Mouse (Mus musculus) kidney, adult 2 months (tissue): Measurements from ENCODE around the gene B3glct. TPM values are rescaled to one million over a fixed set of nuclear protein-coding genes. Genes with fewer than 3 reads are reported as not detected.
A peak's percentile ranks its signal among the peaks of the same experiment; 100 is the strongest.

Experiments
- DNase-seq: peaks from one replicate; pipeline ENCODE4 v3.0.0; 2021
- H3K27ac ChIP-seq: fragments of 200-500 bp; 2 replicates; pipeline ENCODE4 v1.5.1; 2012; ENCODE audit warnings: low read depth, low read length, control low read depth, inconsistent platforms; ENCODE audit not compliant: insufficient read depth
- H3K27me3 ChIP-seq: fragments of 200-500 bp; replicated peaks from 2 replicates; pipeline ENCODE4 v1.6.1; 2012; ENCODE audit warnings: mild to moderate bottlenecking, moderate library complexity, low read length, inconsistent platforms; ENCODE audit not compliant: control insufficient read depth, insufficient read depth
- H3K36me3 ChIP-seq: fragments of 200-500 bp; 2 replicates; pipeline ENCODE4 v1.6.1; 2012; ENCODE audit warnings: mild to moderate bottlenecking, moderate library complexity, low read length, inconsistent platforms; ENCODE audit not compliant: control insufficient read depth, insufficient read depth
- H3K4me1 ChIP-seq: fragments of 200-500 bp; 2 replicates; pipeline ENCODE4 v1.6.1; 2011; ENCODE audit warnings: low read length; ENCODE audit not compliant: control insufficient read depth, insufficient read depth
- H3K4me3 ChIP-seq: fragments of 200-500 bp; 2 replicates; pipeline ENCODE4 v1.5.1; 2011; ENCODE audit warnings: mild to moderate bottlenecking, low read depth, low read length, control low read depth; ENCODE audit not compliant: insufficient read depth
- CTCF ChIP-seq: fragments of 200-500 bp; conservative IDR thresholded peaks from 2 replicates; pipeline ENCODE4 v1.5.1; 2011; ENCODE audit warnings: low read depth, mild to moderate bottlenecking, control low read depth, low read length, moderate library complexity, mixed read lengths; ENCODE audit not compliant: insufficient read depth, insufficient read length
- POLR2A ChIP-seq: fragments of 200-500 bp; IDR thresholded peaks from one replicate; pipeline ENCODE4 v1.6.1; 2011; ENCODE audit warnings: low read depth, low read length, control low read depth
- WGBS: fragments of 180-500 bp; shearing (Covaris S2); methylation state at CpG from one replicate; pipeline ENCODE4 v1.1.7; 2018; 5-methylcytosine and 5-hydroxymethylcytosine counted together
- polyA plus RNA-seq: library from polyadenylated mRNA; depleted of rRNA; stranded (reverse); fragments of >200 nt; gene quantifications from 2 replicates; pipeline ENCODE4 v1.2.3, GENCODE M21; 2012

Gene B3glct
- polyA plus RNA-seq, 1 experiment = 6.4 TPM

- no peaks in the 10 kb centered on the region for H3K27me3 ChIP-seq
- DNase-seq = no peak
- 86% methylated on average over 2 of the region's 2 CpGs for WGBS
- no peaks in the 10 kb centered on the region for H3K36me3 ChIP-seq
- H3K4me1 ChIP-seq = no peaks in the 10 kb centered on the region
- no peak for TF ChIP-seq POLR2A
- TF ChIP-seq CTCF = no peak
- H3K4me3 ChIP-seq = no peak overlapping the region
- H3K27ac ChIP-seq = no peak overlapping the region
These were observed 15.2 kb downstream of the B3glct start for GRCm38 (mm10) chr5:149693200-149693599.

DNA sequence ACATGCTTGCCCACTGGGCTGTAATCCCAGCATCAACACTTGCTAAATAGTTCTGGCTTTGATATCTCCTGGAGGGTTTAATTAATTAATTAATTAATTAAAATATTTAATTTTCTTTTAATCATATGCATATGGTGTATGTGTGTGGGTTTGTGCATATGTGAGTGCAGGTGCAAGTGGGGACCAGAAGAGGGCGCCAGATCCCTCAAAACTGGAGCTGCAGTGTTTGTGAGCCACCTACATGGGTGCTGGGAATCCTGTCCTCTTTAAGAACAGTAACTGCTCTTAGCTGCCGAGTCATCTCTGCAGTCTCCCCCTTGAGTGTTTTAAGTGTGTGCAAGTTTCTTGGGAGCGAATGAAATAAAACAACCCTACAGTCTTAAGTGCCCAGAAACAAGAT lies 15.9 kb downstream of the B3glct start:
- no peak overlapping the region for H3K27ac ChIP-seq
- H3K27me3 ChIP-seq = no peaks in the 10 kb centered on the region
- no peaks in the 10 kb centered on the region for H3K36me3 ChIP-seq
- TF ChIP-seq POLR2A = no peak
- 90% methylated on average over 3 of the region's 3 CpGs for whole genome bisulfite sequencing
- no peak overlapping the region for H3K4me3 ChIP-seq
- no peaks in the 10 kb centered on the region for H3K4me1 ChIP-seq
- DNase-seq = no peak

DNA sequence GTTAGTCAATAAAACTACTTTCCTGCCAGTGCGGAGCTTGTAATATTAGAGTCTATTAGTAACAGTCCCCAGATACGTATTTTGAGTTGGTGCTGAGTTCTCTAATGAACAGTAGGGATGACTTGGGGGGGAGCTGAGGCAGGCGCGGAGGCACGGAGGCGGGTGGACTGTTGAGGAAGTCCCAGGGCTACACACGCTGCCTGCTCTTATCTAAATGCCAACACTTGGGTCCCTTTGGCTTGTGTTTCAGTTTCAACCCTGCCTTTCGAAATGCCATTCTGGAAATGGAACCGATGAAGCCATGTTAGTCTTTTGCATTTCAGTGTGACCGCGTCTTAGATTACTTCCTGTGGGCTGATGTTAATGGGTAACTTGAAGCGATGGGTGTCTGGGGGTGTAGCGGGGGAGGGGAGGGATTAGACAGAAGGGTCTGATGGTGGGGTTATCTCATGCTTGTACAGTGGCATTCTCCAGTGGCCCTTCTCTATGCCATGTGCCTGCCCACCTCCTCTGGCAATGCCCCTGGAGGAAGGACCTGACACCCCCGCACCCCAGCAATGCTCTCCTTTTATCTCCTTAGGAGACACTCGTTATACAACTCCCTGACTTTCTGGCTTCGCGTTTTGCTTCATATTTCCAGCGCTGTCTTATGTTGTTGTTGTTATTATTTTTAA lies 17.2 kb downstream of the B3glct start:
- Histone ChIP-seq H3K4me3 (no peak overlapping the region), H3K27ac (no peak overlapping the region), H3K36me3 (no peaks in the 10 kb centered on the region), H3K4me1 (no peaks in the 10 kb centered on the region), H3K27me3 (no peaks in the 10 kb centered on the region)
- WGBS = 72% methylated on average over 18 of the region's 18 CpGs
- TF ChIP-seq CTCF (no peak), POLR2A (no peak)
- DNase-seq = no peak

DNA sequence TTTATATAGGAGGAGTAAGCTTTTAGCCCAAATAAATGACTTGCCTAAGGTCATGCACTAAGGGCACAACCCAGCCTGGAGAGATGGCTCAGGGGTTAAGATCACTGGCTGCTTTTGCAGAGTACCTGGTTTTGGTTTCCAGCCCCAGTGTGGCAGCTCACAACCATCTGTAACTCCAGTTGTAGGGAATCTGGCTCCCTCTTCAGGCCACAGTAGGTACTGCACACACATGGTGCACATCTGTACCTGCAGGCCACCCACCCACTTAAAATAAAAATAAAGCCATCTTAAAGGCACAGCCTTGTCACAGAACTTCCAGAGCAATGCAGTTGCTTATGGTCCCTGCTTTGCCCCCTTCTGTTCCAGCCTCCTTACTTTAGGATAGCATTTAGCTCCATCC lies 24.7 kb downstream of the B3glct start:
- TF ChIP-seq CTCF = 0 out of 2 replicates have a peak, but pooled peaks have one; percentile 15
- TF ChIP-seq POLR2A = no peak
- Histone ChIP-seq H3K4me3 (no peak overlapping the region), H3K4me1 (no peaks in the 10 kb centered on the region), H3K27ac (no peak overlapping the region), H3K27me3 (no peaks in the 10 kb centered on the region), H3K36me3 (no peaks in the 10 kb centered on the region)
- no peak for DNase-seq

GRCm38 (mm10) chr5:149711545-149711944 lies 33.5 kb downstream of the B3glct start:
- 97% methylated on average over 4 of the region's 4 CpGs for WGBS
- no peaks in the 10 kb centered on the region for H3K4me1 ChIP-seq
- no peak overlapping the region for H3K4me3 ChIP-seq
- H3K27ac ChIP-seq = no peak overlapping the region
- 0 out of 2 replicates have a peak, but pooled peaks have one; percentile 9 for TF ChIP-seq CTCF
- TF ChIP-seq POLR2A = no peak
- H3K27me3 ChIP-seq = no peaks in the 10 kb centered on the region
- no peaks in the 10 kb centered on the region for H3K36me3 ChIP-seq
- DNase-seq = no peak

- no peaks in the 10 kb centered on the region for H3K36me3 ChIP-seq
- H3K4me1 ChIP-seq = no peaks in the 10 kb centered on the region
- WGBS = 46% methylated on average over 11 of the region's 11 CpGs
- TF ChIP-seq POLR2A (no peak), CTCF (no peak)
- H3K27me3 ChIP-seq = no peaks in the 10 kb centered on the region
- no peak overlapping the region for H3K4me3 ChIP-seq
- no peak overlapping the region for H3K27ac ChIP-seq
- peak; percentile 40 for DNase-seq
These were observed 35.2 kb downstream of the B3glct start for GRCm38 (mm10) chr5:149713170-149713774.

DNA sequence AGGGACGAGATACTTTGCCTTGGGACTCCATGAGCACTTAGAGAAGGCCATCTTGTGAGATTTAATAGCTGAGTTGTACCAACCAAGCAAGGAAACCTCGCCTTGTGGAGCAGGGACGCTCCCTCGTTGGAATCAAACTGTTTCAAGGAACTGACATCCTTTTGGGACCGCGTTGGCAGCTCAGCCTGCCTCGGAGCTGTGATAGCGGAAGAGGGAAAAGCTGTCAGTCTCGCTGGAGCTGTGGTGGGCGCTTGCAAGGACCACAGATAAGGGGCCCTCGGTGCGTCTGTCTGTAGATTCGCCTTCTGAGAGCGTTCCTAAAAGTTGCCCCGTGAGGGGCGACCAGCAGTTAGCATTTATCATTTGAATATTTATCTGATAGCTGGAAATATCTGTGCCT lies 35.8 kb downstream of the B3glct start:
- DNase-seq = no peak
- 87% methylated on average over 16 of the region's 16 CpGs for WGBS
- H3K4me1 ChIP-seq = no peaks in the 10 kb centered on the region

More for the DNA sequence above, 35.8 kb downstream of the B3glct start:
- TF ChIP-seq CTCF (no peak), POLR2A (no peak)
- Histone ChIP-seq H3K36me3 (no peaks in the 10 kb centered on the region), H3K27me3 (no peaks in the 10 kb centered on the region), H3K27ac (no peak overlapping the region), H3K4me3 (no peak overlapping the region)
